Mouse (Mus musculus): Measurements from ENCODE around the gene Surf4.
"Not testable (repeated sequence)": the region's sequence is repeated elsewhere in the genome, so short reads cannot be mapped to it uniquely, and the experiment has no call there.

The Surf4 gene

GRCm38 (mm10) chr2:26902467-26903220 lies 31.1 kb downstream of the Surf4 start, which contains the start of gene Surf6:
Surf6 (minus strand) TSS chr2:26902879.
- DNase-seq (ENCODE audit: low spot score in 2 of 2) = peak; percentile 94 to 95

- DNase-seq (ENCODE audit: low spot score in 2 of 2) = no peak
Measured at GRCm38 (mm10) chr2:26901834-26902400, 31.8 kb downstream of the Surf4 start.

GRCm38 (mm10) chr2:26900731-26901130 lies 33.0 kb downstream of the Surf4 start:
- no peak for DNase-seq (ENCODE audit: low spot score in 2 of 2)

GRCm38 (mm10) chr2:26895898-26896297 lies 37.8 kb downstream of the Surf4 start:
- DNase-seq (ENCODE audit: low spot score in 2 of 2) = no peak

GRCm38 (mm10) chr2:26886170-26886569 lies 47.6 kb downstream of the Surf4 start:
- not testable (repeated sequence) for DNase-seq (ENCODE audit: low spot score in 2 of 2)

GRCm38 (mm10) chr2:26885541-26885940 lies 48.2 kb downstream of the Surf4 start:
- DNase-seq (ENCODE audit: low spot score in 2 of 2) = not testable (repeated sequence)

- DNase-seq (ENCODE audit: low spot score in 2 of 2) = no peak
Measured at GRCm38 (mm10) chr2:26878571-26878970, 55.2 kb downstream of the Surf4 start.

GRCm38 (mm10) chr2:26870666-26871065 lies 63.1 kb downstream of the Surf4 start:
- DNase-seq (ENCODE audit: low spot score in 2 of 2) = no peak

Measured in thymus, postnatal 10 days (tissue).